Mouse (Mus musculus) lung, adult 2 months (tissue): Measurements from ENCODE around the gene Golga1.

ENCODE experiments used
- CTCF ChIP-seq: fragments of 200-500 bp; IDR thresholded peaks from 2 replicates; pipeline ENCODE4 v1.5.1; 2011; ENCODE audit warnings: mild to moderate bottlenecking, low read length, control low read depth; ENCODE audit not compliant: insufficient read depth
- POLR2A ChIP-seq: fragments of 200-500 bp; IDR thresholded peaks from 2 replicates; pipeline ENCODE4 v1.6.1; 2011; ENCODE audit warnings: low read depth, mild to moderate bottlenecking, control low read depth, low read length, borderline replicate concordance; ENCODE audit errors: extremely low read depth

GRCm38 (mm10) chr2:39016581-39016980 is 48.8 kb downstream of the Golga1 start:
- TF ChIP-seq CTCF: no peak
- TF ChIP-seq POLR2A: no peak
